Mouse (Mus musculus) myocyte (in vitro differentiated cells): ENCODE measurements around the gene Dnm1.

Experiments used
- CEBPB ChIP-seq: IDR thresholded peaks from 2 replicates; pipeline ENCODE4 v1.6.1; 2011; ENCODE audit warnings: mild to moderate bottlenecking, moderate library complexity; ENCODE audit not compliant: poor library complexity, insufficient read depth, severe bottlenecking
- E2F4 ChIP-seq: IDR thresholded peaks from one replicate; pipeline ENCODE4 v1.6.1; 2011; ENCODE audit warnings: mild to moderate bottlenecking, control low read depth, moderate library complexity; ENCODE audit not compliant: insufficient read depth
- MAX ChIP-seq: IDR thresholded peaks from one replicate; pipeline ENCODE4 v1.6.1; 2011; ENCODE audit warnings: low read depth, mild to moderate bottlenecking, control low read depth
- MYOD1 ChIP-seq, 3 experiments: IDR thresholded peaks; one replicate each; pipeline ENCODE4 v1.6.1; 2011; ENCODE audit warnings: control low read depth in 2 of 3, low read depth in 2 of 3, mild to moderate bottlenecking in 2 of 3, moderate library complexity in 1 of 3; ENCODE audit not compliant: insufficient read length in 2 of 3, control insufficient read depth in 1 of 3
- MYOG ChIP-seq, 3 experiments: IDR thresholded peaks; one replicate each; pipeline ENCODE4 v1.6.1; 2011; ENCODE audit warnings: control low read depth in 2 of 3, low read depth in 2 of 3, mild to moderate bottlenecking in 2 of 3; ENCODE audit not compliant: insufficient read length in 2 of 3, control insufficient read depth in 1 of 3, insufficient read depth in 1 of 3
- POLR2A ChIP-seq: IDR thresholded peaks from one replicate; pipeline ENCODE4 v1.6.1; 2011; ENCODE audit warnings: low read depth, mild to moderate bottlenecking, control low read depth, moderate library complexity; ENCODE audit not compliant: insufficient read length
- POLR2AphosphoS2 ChIP-seq: IDR thresholded peaks from one replicate; pipeline ENCODE4 v1.6.1; 2011; ENCODE audit warnings: low read depth, control low read depth; ENCODE audit not compliant: insufficient read length
- REST ChIP-seq: IDR thresholded peaks from one replicate; pipeline ENCODE4 v1.6.1; 2011; ENCODE audit warnings: mild to moderate bottlenecking, control low read depth, moderate library complexity; ENCODE audit not compliant: insufficient read depth, insufficient read length
- SRF ChIP-seq: IDR thresholded peaks from one replicate; pipeline ENCODE4 v1.6.1; 2011; ENCODE audit warnings: low read depth; ENCODE audit not compliant: control insufficient read depth, insufficient read length
- TCF12 ChIP-seq: IDR thresholded peaks from one replicate; pipeline ENCODE4 v1.6.1; 2011; ENCODE audit warnings: mild to moderate bottlenecking, control low read depth; ENCODE audit not compliant: poor library complexity, insufficient read depth, severe bottlenecking
- TCF3 ChIP-seq: IDR thresholded peaks from one replicate; pipeline ENCODE4 v1.6.1; 2011; ENCODE audit warnings: low read depth, control low read depth; ENCODE audit not compliant: insufficient read length
- USF1 ChIP-seq: IDR thresholded peaks from one replicate; pipeline ENCODE4 v1.6.1; 2011; ENCODE audit warnings: low read depth, mild to moderate bottlenecking, control low read depth, moderate library complexity

DNA sequence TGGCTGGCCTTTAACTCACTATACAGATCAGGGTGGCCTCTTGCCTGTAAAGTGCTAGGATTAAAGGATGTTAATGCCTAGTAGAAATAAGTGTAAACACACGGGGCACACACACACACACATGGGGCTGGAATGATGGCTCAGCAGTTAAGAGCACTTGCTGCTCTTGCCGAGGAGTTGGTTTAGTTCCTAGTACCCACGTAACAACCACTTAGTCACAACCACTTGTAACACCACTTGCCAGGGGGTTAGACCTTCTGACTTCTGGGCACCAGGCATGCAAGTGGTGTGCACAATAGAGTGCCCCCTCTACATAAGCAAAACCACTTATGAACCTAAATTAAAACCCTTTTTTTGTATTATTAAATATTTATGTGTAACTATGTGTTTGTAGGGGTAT lies 69.2 kb downstream of the Dnm1 start:
- TF ChIP-seq MYOD1 (IDR thresholded peaks at IDR 0.05; ENCODE audit: control insufficient read depth in 1 of 3, insufficient read length in 2 of 3, low read depth in 2 of 3) (no peak), POLR2A (no peak), E2F4 (no peak), MAX (no peak), TCF12 (no peak), CEBPB (no peak), POLR2AphosphoS2 (no peak), SRF (no peak), USF1 (no peak), REST (no peak), MYOG (IDR thresholded peaks at IDR 0.05; ENCODE audit: control insufficient read depth in 1 of 3, insufficient read depth in 1 of 3, insufficient read length in 2 of 3, low read depth in 2 of 3) (no peak), TCF3 (no peak)
